Mouse (Mus musculus): ENCODE results near the gene Dhdh. TPM values are rescaled to one million over a fixed set of nuclear protein-coding genes. Genes with fewer than 3 reads are reported as not detected.

The Dhdh gene
- total and polyA plus RNA-seq, 3 experiments, result 6.4 to 8.9 (median 8.2) TPM

DNA sequence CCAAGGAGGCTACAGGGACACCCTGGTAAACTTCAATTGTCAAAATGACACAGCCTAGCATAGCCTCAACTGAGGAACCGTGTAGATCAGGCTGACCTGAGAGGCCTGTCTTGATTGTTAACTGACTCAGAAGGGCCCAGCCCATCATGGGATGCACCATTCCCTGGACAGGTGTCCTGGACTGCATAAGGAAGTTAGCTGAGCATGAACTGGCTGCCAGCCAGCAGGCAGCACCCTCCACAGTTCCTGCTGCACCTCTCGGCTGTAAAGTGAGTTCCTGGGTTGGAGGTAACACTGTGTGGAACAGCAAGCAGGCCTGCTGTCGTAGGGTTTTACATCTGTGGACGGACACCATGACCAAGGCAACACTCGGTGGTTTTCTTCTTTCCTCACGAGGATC, 19.0 kb upstream of the Dhdh start:
- Histone ChIP-seq H3K27me3 (ENCODE audit: control insufficient read depth, insufficient read depth, low read length) (no peaks in the 10 kb centered on the region), H3K79me2 (replicated peaks; ENCODE audit: control insufficient read depth, insufficient read depth, low read length) (no peaks in the 10 kb centered on the region), H3K36me3 (ENCODE audit: control insufficient read depth, insufficient read depth, low read length) (no peaks in the 10 kb centered on the region; the same call in 1 of the 2 replicates), H3K4me1 (ENCODE audit: control insufficient read depth, insufficient read depth, low read length) (peaks cover 3% of the 10 kb centered on the region), H3K4me3 (no peak overlapping the region), H3K9ac (ENCODE audit: low read depth, low read length) (no peak overlapping the region), H3K27ac (no peak overlapping the region)
- 88% methylated on average over 6 of the region's 6 CpGs for WGBS
- TF ChIP-seq POLR2A (IDR thresholded peaks at IDR 0.05; ENCODE audit: insufficient read depth, low read depth, low read length) (no peak), CTCF (IDR thresholded peaks at IDR 0.05) (no peak), EP300 (IDR thresholded peaks at IDR 0.05; ENCODE audit: insufficient read depth, low read depth, low read length) (no peak)
- no peak for DNase-seq
- intact Hi-C loops (cut with DNase I), result no loop called here

DNA sequence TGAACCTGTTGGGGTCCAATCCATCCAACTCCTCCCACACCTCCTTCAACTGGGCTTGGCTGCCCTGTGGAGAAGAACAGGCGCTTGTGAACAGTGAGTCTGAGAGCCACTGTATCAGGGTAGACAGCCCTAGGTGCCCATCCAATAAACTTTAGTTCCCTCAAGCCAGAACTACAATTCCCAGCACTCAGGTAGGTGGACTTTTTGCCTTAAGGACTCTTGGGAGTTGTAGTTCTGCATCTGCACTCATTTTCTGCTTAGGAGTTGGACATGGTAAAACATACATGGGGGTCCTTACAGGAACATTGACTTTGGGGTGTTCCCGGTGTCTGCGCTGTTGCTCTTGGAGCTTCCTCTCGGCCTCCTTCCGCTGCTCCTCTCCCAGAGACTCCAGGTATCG, 9.8 kb upstream of the Dhdh start:
- no peaks in the 10 kb centered on the region for H3K36me3 ChIP-seq (ENCODE audit: control insufficient read depth, insufficient read depth, low read length)

GRCm38 (mm10) chr7:45494548-45494947, 5.9 kb upstream of the Dhdh start:
- Histone ChIP-seq H3K27me3 (ENCODE audit: control insufficient read depth, insufficient read depth, low read length) (no peaks in the 10 kb centered on the region), H3K4me3 (no peak overlapping the region), H3K27ac (peak overlapping the region; percentile 82), H3K36me3 (ENCODE audit: control insufficient read depth, insufficient read depth, low read length) (no peaks in the 10 kb centered on the region), H3K9ac (ENCODE audit: low read depth, low read length) (no peak overlapping the region), H3K79me2 (replicated peaks; ENCODE audit: control insufficient read depth, insufficient read depth, low read length) (no peaks in the 10 kb centered on the region), H3K4me1 (ENCODE audit: control insufficient read depth, insufficient read depth, low read length) (peaks cover 2% of the 10 kb centered on the region)
- peak; percentile 46 to 59 for DNase-seq
- no peak for TF ChIP-seq POLR2A (IDR thresholded peaks at IDR 0.05; ENCODE audit: insufficient read depth, low read depth, low read length)
- TF ChIP-seq EP300 (IDR thresholded peaks at IDR 0.05; ENCODE audit: insufficient read depth, low read depth, low read length), result no peak
- no peak for TF ChIP-seq CTCF (IDR thresholded peaks at IDR 0.05)
- intact Hi-C loops (cut with DNase I), result loop anchor here (2.0 kb wide), 1 partner anchor 14 kb away; no protein-coding TSS in a partner anchor
- WGBS, result 68% methylated on average over 9 of the region's 9 CpGs

More for the DNA sequence above, 9.8 kb upstream of the Dhdh start:
- WGBS, result 99% methylated on average over 6 of the region's 6 CpGs
- DNase-seq, result no peak
- no peak overlapping the region for H3K4me3 ChIP-seq
- no peak overlapping the region for H3K27ac ChIP-seq
- TF ChIP-seq POLR2A (IDR thresholded peaks at IDR 0.05; ENCODE audit: insufficient read depth, low read depth, low read length), result no peak
- TF ChIP-seq CTCF (IDR thresholded peaks at IDR 0.05), result no peak
- no peak for TF ChIP-seq EP300 (IDR thresholded peaks at IDR 0.05; ENCODE audit: insufficient read depth, low read depth, low read length)
- intact Hi-C loops (cut with DNase I), result no loop called here
- no peak overlapping the region for H3K9ac ChIP-seq (ENCODE audit: low read depth, low read length)
- H3K79me2 ChIP-seq (replicated peaks; ENCODE audit: control insufficient read depth, insufficient read depth, low read length), result no peaks in the 10 kb centered on the region
- no peaks in the 10 kb centered on the region for H3K27me3 ChIP-seq (ENCODE audit: control insufficient read depth, insufficient read depth, low read length)
- H3K4me1 ChIP-seq (ENCODE audit: control insufficient read depth, insufficient read depth, low read length), result peaks cover under 1% of the 10 kb centered on the region; the same call in 1 of the 2 replicates

DNA sequence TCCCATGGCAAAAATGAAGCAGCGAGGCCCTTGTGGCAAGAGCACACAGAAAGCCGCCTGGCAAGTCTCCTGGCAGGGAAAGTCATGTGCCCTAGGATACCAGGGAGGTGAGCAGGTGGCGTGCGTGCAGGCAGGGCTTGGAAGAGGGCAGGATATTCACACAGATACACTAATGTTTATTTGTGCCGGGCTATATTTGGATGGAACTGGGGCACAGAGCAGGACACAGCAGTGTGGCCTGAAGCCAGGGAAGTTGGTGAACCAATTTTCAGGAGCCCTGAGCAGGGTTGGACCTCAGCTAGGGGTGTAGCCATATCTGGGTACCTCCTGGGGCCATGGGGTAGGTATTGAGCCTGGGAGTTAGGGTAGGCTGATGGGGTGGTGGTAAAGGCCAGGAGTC, 4.3 kb upstream of the Dhdh start:
- Histone ChIP-seq H3K27ac (peak overlapping the region; percentile 82), H3K27me3 (ENCODE audit: control insufficient read depth, insufficient read depth, low read length) (no peaks in the 10 kb centered on the region), H3K36me3 (ENCODE audit: control insufficient read depth, insufficient read depth, low read length) (no peaks in the 10 kb centered on the region), H3K4me3 (no peak overlapping the region), H3K79me2 (replicated peaks; ENCODE audit: control insufficient read depth, insufficient read depth, low read length) (no peaks in the 10 kb centered on the region), H3K9ac (ENCODE audit: low read depth, low read length) (no peak overlapping the region), H3K4me1 (ENCODE audit: control insufficient read depth, insufficient read depth, low read length) (peaks cover 4% of the 10 kb centered on the region)
- WGBS, result 57% methylated on average over 5 of the region's 5 CpGs
- TF ChIP-seq EP300 (IDR thresholded peaks at IDR 0.05; ENCODE audit: insufficient read depth, low read depth, low read length) (peak; percentile 58; the same call in 1 of the 2 replicates), POLR2A (IDR thresholded peaks at IDR 0.05; ENCODE audit: insufficient read depth, low read depth, low read length) (no peak)
- intact Hi-C loops (cut with DNase I), result loop anchor here (2.0 kb wide), 1 partner anchor 32 kb away; no protein-coding TSS in a partner anchor
- peak; percentile 52 to 62 for DNase-seq

- Histone ChIP-seq H3K27ac (peak overlapping the region; percentile 82), H3K4me3 (no peak overlapping the region), H3K79me2 (replicated peaks; ENCODE audit: control insufficient read depth, insufficient read depth, low read length) (no peaks in the 10 kb centered on the region), H3K36me3 (ENCODE audit: control insufficient read depth, insufficient read depth, low read length) (no peaks in the 10 kb centered on the region), H3K9ac (ENCODE audit: low read depth, low read length) (no peak overlapping the region), H3K27me3 (ENCODE audit: control insufficient read depth, insufficient read depth, low read length) (no peaks in the 10 kb centered on the region), H3K4me1 (ENCODE audit: control insufficient read depth, insufficient read depth, low read length) (peaks cover 4% of the 10 kb centered on the region)
- TF ChIP-seq EP300 (IDR thresholded peaks at IDR 0.05; ENCODE audit: insufficient read depth, low read depth, low read length) (no peak), POLR2A (IDR thresholded peaks at IDR 0.05; ENCODE audit: insufficient read depth, low read depth, low read length) (no peak), CTCF (IDR thresholded peaks at IDR 0.05) (no peak)
- DNase-seq, result no peak
- intact Hi-C loops (cut with DNase I), result loop anchor here (2.0 kb wide), 1 partner anchor 32 kb away; no protein-coding TSS in a partner anchor
- 93% methylated on average over 8 of the region's 8 CpGs for WGBS
Measured at GRCm38 (mm10) chr7:45492225-45492844, 3.7 kb upstream of the Dhdh start.

- Histone ChIP-seq H3K36me3 (ENCODE audit: control insufficient read depth, insufficient read depth, low read length) (no peaks in the 10 kb centered on the region), H3K4me3 (no peak overlapping the region), H3K4me1 (ENCODE audit: control insufficient read depth, insufficient read depth, low read length) (peaks cover 4% of the 10 kb centered on the region), H3K27ac (peak overlapping the region; percentile 41; the same call in 1 of the 2 replicates), H3K9ac (ENCODE audit: low read depth, low read length) (no peak overlapping the region), H3K27me3 (ENCODE audit: control insufficient read depth, insufficient read depth, low read length) (no peaks in the 10 kb centered on the region), H3K79me2 (replicated peaks; ENCODE audit: control insufficient read depth, insufficient read depth, low read length) (no peaks in the 10 kb centered on the region)
- TF ChIP-seq EP300 (IDR thresholded peaks at IDR 0.05; ENCODE audit: insufficient read depth, low read depth, low read length), result no peak
- TF ChIP-seq CTCF (IDR thresholded peaks at IDR 0.05), result no peak
- TF ChIP-seq POLR2A (IDR thresholded peaks at IDR 0.05; ENCODE audit: insufficient read depth, low read depth, low read length), result 0 out of 2 replicates have a peak, but pooled peaks have one; percentile 8
- intact Hi-C loops (cut with DNase I), result no loop called here
- DNase-seq, result no peak
- WGBS, result 15% methylated on average over 3 of the region's 3 CpGs
Measured at GRCm38 (mm10) chr7:45491264-45491663, 2.7 kb upstream of the Dhdh start.
